Mouse (Mus musculus): ENCODE measurements around the gene Ephb2. TPM values are rescaled to one million over a fixed set of nuclear protein-coding genes. Genes with fewer than 3 reads are reported as not detected.

Ephb2 gene
- total and polyA plus RNA-seq, 3 experiments = 0.08 to 0.34 (median 0.33) TPM

GRCm38 (mm10) chr4:136779156-136779555, 56.6 kb downstream of the Ephb2 start:
- ATAC-seq (ENCODE audit: extremely low read depth, insufficient number of reproducible peaks, low FRiP score, poor library complexity, severe bottlenecking) (no peak), DNase-seq (ENCODE audit: low spot score) (no peak)
- Histone ChIP-seq H3K36me3 (replicated peaks) (no peaks in the 10 kb centered on the region), H3K4me3 (ENCODE audit: low read depth, low read length) (no peak overlapping the region), H3K9me3 (replicated peaks) (no peaks in the 10 kb centered on the region), H3K27me3 (ENCODE audit: insufficient read depth, low read length) (peaks cover 6% of the 10 kb centered on the region), H3K4me1 (ENCODE audit: insufficient read depth, low read depth, low read length) (no peaks in the 10 kb centered on the region)
- TF ChIP-seq CTCF (IDR thresholded peaks at IDR 0.05; ENCODE audit: low read depth, low read length) (no peak), GATA1 (IDR thresholded peaks at IDR 0.05; ENCODE audit: borderline replicate concordance, low read length) (no peak), TAL1 (conservative IDR thresholded peaks at IDR 0.05; ENCODE audit: low read depth, low read length) (no peak), POLR2AphosphoS5 (IDR thresholded peaks at IDR 0.05; ENCODE audit: insufficient replicate concordance, low read depth, low read length) (no peak), GATA2 (IDR thresholded peaks at IDR 0.05; ENCODE audit: borderline replicate concordance, low read depth, low read length) (no peak)

- Histone ChIP-seq H3K9me3 (replicated peaks) (no peaks in the 10 kb centered on the region), H3K4me1 (ENCODE audit: insufficient read depth, low read depth, low read length) (no peaks in the 10 kb centered on the region), H3K27me3 (ENCODE audit: insufficient read depth, low read length) (peaks cover 6% of the 10 kb centered on the region), H3K36me3 (replicated peaks) (no peaks in the 10 kb centered on the region), H3K4me3 (ENCODE audit: low read depth, low read length) (no peak overlapping the region)
- ATAC-seq (ENCODE audit: extremely low read depth, insufficient number of reproducible peaks, low FRiP score, poor library complexity, severe bottlenecking) (no peak), DNase-seq (ENCODE audit: low spot score) (no peak)
- TF ChIP-seq CTCF (IDR thresholded peaks at IDR 0.05; ENCODE audit: low read depth, low read length) = no peak
- no peak for TF ChIP-seq GATA2 (IDR thresholded peaks at IDR 0.05; ENCODE audit: borderline replicate concordance, low read depth, low read length)
- TF ChIP-seq POLR2AphosphoS5 (IDR thresholded peaks at IDR 0.05; ENCODE audit: insufficient replicate concordance, low read depth, low read length) = no peak
- no peak for TF ChIP-seq GATA1 (IDR thresholded peaks at IDR 0.05; ENCODE audit: borderline replicate concordance, low read length)
- no peak for TF ChIP-seq TAL1 (conservative IDR thresholded peaks at IDR 0.05; ENCODE audit: low read depth, low read length)
Observed at GRCm38 (mm10) chr4:136776471-136776892, 59.3 kb downstream of the Ephb2 start.

- H3K9me3 ChIP-seq (replicated peaks) = no peaks in the 10 kb centered on the region
- H3K4me3 ChIP-seq (ENCODE audit: low read depth, low read length) = no peak overlapping the region
- H3K4me1 ChIP-seq (ENCODE audit: insufficient read depth, low read depth, low read length) = no peaks in the 10 kb centered on the region
- H3K27me3 ChIP-seq (ENCODE audit: insufficient read depth, low read length) = peaks cover 6% of the 10 kb centered on the region
- no peaks in the 10 kb centered on the region for H3K36me3 ChIP-seq (replicated peaks)
- ATAC-seq (ENCODE audit: extremely low read depth, insufficient number of reproducible peaks, low FRiP score, poor library complexity, severe bottlenecking) = no peak
- DNase-seq (ENCODE audit: low spot score) = no peak
- TF ChIP-seq CTCF (IDR thresholded peaks at IDR 0.05; ENCODE audit: low read depth, low read length) (no peak), GATA2 (IDR thresholded peaks at IDR 0.05; ENCODE audit: borderline replicate concordance, low read depth, low read length) (no peak)
Observed at GRCm38 (mm10) chr4:136775903-136776302, 59.9 kb downstream of the Ephb2 start.

- H3K4me1 ChIP-seq (ENCODE audit: insufficient read depth, low read depth, low read length) = no peaks in the 10 kb centered on the region
- no peak overlapping the region for H3K4me3 ChIP-seq (ENCODE audit: low read depth, low read length)
- ATAC-seq (ENCODE audit: extremely low read depth, insufficient number of reproducible peaks, low FRiP score, poor library complexity, severe bottlenecking) (no peak), DNase-seq (ENCODE audit: low spot score) (no peak)
- TF ChIP-seq CTCF (IDR thresholded peaks at IDR 0.05; ENCODE audit: low read depth, low read length) (no peak), TAL1 (conservative IDR thresholded peaks at IDR 0.05; ENCODE audit: low read depth, low read length) (no peak), GATA2 (IDR thresholded peaks at IDR 0.05; ENCODE audit: borderline replicate concordance, low read depth, low read length) (no peak), POLR2AphosphoS5 (IDR thresholded peaks at IDR 0.05; ENCODE audit: insufficient replicate concordance, low read depth, low read length) (no peak), GATA1 (IDR thresholded peaks at IDR 0.05; ENCODE audit: borderline replicate concordance, low read length) (no peak)
- no peaks in the 10 kb centered on the region for H3K9me3 ChIP-seq (replicated peaks)
- H3K27me3 ChIP-seq (ENCODE audit: insufficient read depth, low read length) = peaks cover 6% of the 10 kb centered on the region
- H3K36me3 ChIP-seq (replicated peaks) = no peaks in the 10 kb centered on the region
Observed at GRCm38 (mm10) chr4:136774201-136774600, 61.6 kb downstream of the Ephb2 start.

GRCm38 (mm10) chr4:136772952-136773584, 62.7 kb downstream of the Ephb2 start:
- Histone ChIP-seq H3K4me3 (ENCODE audit: low read depth, low read length) (no peak overlapping the region), H3K27me3 (ENCODE audit: insufficient read depth, low read length) (peaks cover 6% of the 10 kb centered on the region), H3K36me3 (replicated peaks) (no peaks in the 10 kb centered on the region), H3K4me1 (ENCODE audit: insufficient read depth, low read depth, low read length) (no peaks in the 10 kb centered on the region), H3K9me3 (replicated peaks) (no peaks in the 10 kb centered on the region; the same call in 1 of the 2 replicates)
- ATAC-seq (ENCODE audit: extremely low read depth, insufficient number of reproducible peaks, low FRiP score, poor library complexity, severe bottlenecking) = no peak
- TF ChIP-seq GATA2 (IDR thresholded peaks at IDR 0.05; ENCODE audit: borderline replicate concordance, low read depth, low read length) (no peak), TAL1 (conservative IDR thresholded peaks at IDR 0.05; ENCODE audit: low read depth, low read length) (no peak), CTCF (IDR thresholded peaks at IDR 0.05; ENCODE audit: low read depth, low read length) (no peak), POLR2AphosphoS5 (IDR thresholded peaks at IDR 0.05; ENCODE audit: insufficient replicate concordance, low read depth, low read length) (no peak), GATA1 (IDR thresholded peaks at IDR 0.05; ENCODE audit: borderline replicate concordance, low read length) (no peak)
- no peak for DNase-seq (ENCODE audit: low spot score)

- Histone ChIP-seq H3K27me3 (ENCODE audit: insufficient read depth, low read length) (peaks cover 6% of the 10 kb centered on the region), H3K36me3 (replicated peaks) (no peaks in the 10 kb centered on the region), H3K9me3 (replicated peaks) (no peaks in the 10 kb centered on the region; the same call in 1 of the 2 replicates), H3K4me3 (ENCODE audit: low read depth, low read length) (no peak overlapping the region), H3K4me1 (ENCODE audit: insufficient read depth, low read depth, low read length) (no peaks in the 10 kb centered on the region)
- DNase-seq (ENCODE audit: low spot score) = no peak
- TF ChIP-seq TAL1 (conservative IDR thresholded peaks at IDR 0.05; ENCODE audit: low read depth, low read length) (no peak), GATA1 (IDR thresholded peaks at IDR 0.05; ENCODE audit: borderline replicate concordance, low read length) (no peak), POLR2AphosphoS5 (IDR thresholded peaks at IDR 0.05; ENCODE audit: insufficient replicate concordance, low read depth, low read length) (no peak), CTCF (IDR thresholded peaks at IDR 0.05; ENCODE audit: low read depth, low read length) (no peak), GATA2 (IDR thresholded peaks at IDR 0.05; ENCODE audit: borderline replicate concordance, low read depth, low read length) (no peak)
- ATAC-seq (ENCODE audit: extremely low read depth, insufficient number of reproducible peaks, low FRiP score, poor library complexity, severe bottlenecking) = no peak
Observed at GRCm38 (mm10) chr4:136772318-136772717, 63.5 kb downstream of the Ephb2 start.
